Mouse (Mus musculus) monocyte, adult 5-6 weeks (primary cell): Measurements from ENCODE around the gene Rusc2. TPM values are rescaled to one million over a fixed set of nuclear protein-coding genes. Genes with fewer than 3 reads are reported as not detected.

ENCODE experiments used
- ATAC-seq: fragments of 153-309, 156-312 bp; replicated peaks from 2 replicates; pipeline ENCODE4 v1.8.0; 2017; ENCODE audit warnings: mild to moderate bottlenecking; ENCODE audit not compliant: low TSS enrichment, insufficient number of reproducible peaks, severe bottlenecking, poor library complexity, low FRiP score
- total RNA-seq: library from RNA; stranded (forward); fragments of 200-1000, 200-491, 200-594 nt; gene quantifications from 3 replicates; pipeline ENCODE4 v1.2.3, GENCODE M21; 2017

Rusc2 gene
- total RNA-seq, 1 experiment from 2014 or later, result 7.6 TPM

GRCm38 (mm10) chr4:43426487-43426886, 44.7 kb downstream of the Rusc2 start:
- ATAC-seq, result no peak

DNA sequence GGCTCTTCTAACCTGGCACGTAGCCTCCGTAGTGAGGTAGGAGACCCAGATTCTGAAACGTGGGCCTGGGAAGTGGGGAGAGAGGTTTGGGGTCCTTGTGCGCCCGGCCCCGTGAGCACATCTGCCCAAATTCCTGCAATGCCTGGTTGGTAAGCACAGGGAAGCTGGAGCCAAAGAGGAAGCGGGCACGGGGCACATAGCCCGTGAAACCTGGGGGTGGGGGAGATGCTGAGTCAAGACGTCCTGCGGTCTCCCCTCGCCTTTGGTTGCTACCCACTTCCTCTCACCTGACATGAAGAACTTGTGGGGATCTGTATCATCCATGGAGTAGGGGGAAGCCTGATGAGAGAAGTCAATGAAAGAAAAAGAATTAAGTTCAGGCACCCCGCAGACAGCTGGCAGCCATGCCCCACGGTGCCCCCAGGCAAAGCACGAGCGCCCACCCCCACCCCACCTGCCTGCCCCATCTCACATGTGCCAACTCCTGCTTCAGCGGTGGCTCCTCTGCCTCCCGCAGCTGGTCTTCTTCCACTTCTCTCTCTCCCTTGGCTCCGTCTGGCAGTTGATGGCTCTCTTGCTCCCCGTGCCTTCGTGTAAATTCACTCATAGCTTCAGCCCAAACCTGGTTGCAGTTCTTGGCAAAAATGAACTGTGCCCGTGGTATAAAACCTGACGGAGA, 45.9 kb downstream of the Rusc2 start:
- 0 out of 2 replicates have a peak, but pooled peaks have one; percentile 11 for ATAC-seq

DNA sequence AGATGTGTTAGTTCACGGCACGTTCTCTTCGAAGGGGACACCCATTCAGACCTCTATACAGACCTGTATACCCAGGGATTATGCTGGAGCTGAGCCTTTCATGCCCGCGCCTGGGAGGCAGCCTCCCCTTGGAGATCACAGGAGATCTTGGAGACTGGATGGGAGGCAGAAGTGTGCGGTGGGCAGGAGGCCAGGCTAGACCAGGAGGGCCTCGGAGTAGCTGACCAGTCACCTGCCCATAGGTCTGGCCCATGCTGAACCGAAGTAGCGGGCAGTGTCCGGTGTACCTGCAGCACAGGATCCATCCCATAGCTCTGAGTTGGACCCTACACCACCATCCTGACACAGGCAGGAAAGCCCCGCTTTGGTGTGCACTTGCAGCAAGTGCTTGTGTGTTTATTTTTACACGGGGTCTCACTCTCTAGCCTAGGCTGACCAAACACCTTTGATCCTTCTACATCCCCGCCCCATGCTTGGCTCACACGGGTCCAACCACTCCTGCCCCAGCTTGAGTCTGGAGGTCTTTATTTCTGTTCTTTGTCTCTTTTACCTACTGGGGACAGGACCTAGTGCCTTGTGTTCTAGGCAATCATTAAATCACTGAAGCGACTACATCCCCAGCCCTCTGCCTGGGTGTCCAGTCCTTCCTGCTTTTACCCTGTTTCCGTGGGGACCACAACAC, 46.5 kb downstream of the Rusc2 start:
- ATAC-seq, result no peak

DNA sequence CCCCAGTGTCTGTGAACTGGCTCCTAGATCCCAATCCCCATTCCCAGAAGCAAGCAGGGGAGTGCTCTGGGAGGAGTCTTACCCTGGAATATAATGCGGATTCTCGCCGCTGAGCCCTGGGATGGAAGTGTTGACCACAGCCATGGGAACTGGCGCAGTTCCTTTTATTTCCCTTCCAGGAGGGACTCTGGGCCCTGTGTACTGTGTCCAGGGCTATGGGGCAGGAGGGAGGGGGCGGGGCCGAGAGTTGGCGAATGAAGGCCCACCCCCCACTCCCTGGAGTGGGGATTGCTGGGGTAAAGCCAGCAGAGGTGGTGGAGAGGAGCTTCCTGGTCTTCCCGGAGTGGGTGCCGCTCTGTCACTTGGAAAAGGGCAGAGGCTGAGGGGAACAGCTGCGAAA, 47.2 kb downstream of the Rusc2 start, which contains the start of gene Fam166b:
Gene Fam166b (minus strand): TSS at position 189 of the 400 bp plus-strand sequence.
- ATAC-seq, result no peak

GRCm38 (mm10) chr4:43431690-43432089, 49.9 kb downstream of the Rusc2 start:
- 0 out of 2 replicates have a peak, but pooled peaks have one; percentile 59 for ATAC-seq

DNA sequence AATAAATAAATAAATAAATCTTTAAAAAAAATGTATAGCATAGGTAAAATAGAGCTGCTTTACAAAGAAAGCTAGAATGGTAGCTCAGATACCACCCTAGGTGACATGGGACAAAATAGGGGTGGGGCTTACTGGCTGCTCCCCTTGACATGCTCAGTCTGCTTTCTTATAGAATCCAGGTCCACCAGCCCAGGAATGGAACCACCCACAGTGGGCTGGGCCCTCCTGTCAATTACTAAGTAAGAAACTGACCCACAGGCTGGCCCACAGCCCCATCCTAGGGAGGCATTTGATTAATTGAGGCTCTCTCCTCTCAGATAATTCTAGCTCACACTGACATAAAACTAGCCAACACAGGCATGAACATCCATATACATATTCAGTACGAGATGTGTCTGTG, 51.1 kb downstream of the Rusc2 start:
- ATAC-seq, result no peak

- ATAC-seq, result no peak
Measured at GRCm38 (mm10) chr4:43441639-43442038, 59.9 kb downstream of the Rusc2 start, which contains the start of gene Tesk1. TSS of gene Tesk1 (plus strand) at chr4:43441939.

DNA sequence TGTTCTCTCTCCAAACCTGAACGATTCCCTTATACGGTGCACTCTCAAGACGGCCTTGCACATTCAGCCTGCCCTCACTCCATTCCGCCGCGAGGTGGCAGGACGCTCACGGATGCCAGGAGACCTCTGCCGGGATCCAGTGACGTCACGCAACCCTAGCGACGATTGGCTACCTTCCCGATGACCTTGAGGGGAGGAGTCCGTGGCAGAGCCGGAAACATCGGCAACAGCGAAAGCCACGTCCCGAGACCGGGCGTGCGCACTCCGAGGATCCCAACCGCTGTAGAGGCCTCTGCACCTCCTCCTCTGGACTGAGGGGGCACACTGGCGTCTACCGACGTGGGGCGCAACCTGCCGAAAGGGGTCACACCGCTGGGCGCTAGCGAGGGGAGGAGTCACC, 60.3 kb downstream of the Rusc2 start:
- peak; percentile 96 for ATAC-seq

- ATAC-seq, result no peak
Measured at GRCm38 (mm10) chr4:43442456-43443361, 60.9 kb downstream of the Rusc2 start.

GRCm38 (mm10) chr4:43443511-43443910, 61.7 kb downstream of the Rusc2 start:
- no peak for ATAC-seq

GRCm38 (mm10) chr4:43447251-43447650, 65.5 kb downstream of the Rusc2 start:
- ATAC-seq, result no peak

DNA sequence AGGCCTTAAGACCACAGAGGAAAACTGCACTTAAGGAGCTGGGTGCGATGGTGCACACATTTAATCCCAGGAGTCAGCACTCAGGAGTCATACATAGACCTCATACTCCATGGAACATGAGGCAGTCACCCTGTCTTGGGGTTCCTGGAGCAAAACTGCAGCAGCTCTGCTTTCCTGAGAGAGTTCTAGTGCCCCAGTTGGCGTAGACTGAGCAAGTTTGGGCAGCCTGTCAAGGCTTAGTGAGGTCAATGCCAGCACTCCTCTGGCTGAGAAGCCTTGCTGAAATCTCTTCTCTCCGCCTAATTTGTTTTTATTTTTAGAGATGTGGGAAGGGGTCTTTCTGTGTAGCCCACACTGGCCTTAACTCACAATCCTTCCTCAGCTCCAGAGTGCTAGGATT, 66.8 kb downstream of the Rusc2 start:
- ATAC-seq, result no peak

GRCm38 (mm10) chr4:43452315-43452714, 70.5 kb downstream of the Rusc2 start:
- ATAC-seq, result no peak

DNA sequence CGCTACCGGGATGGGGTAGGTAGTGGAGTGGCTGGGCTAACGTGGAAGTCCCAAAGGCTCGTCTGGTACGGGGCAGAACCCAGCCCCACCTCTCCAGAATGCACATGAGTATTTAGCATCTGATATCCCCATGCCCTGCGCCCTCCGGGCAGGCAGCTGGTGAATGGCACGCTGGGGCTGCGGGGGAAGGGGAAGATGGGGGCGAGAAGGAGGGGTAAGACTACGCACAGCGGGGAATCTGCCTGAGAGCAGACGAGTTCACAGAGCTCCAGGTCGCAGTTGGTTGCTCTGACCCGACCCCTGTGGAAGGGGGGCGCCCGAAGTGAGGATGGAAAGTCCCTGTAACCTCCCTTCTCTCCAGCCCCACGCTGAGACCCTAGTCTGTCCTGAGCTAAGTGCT, 71.6 kb downstream of the Rusc2 start:
- no peak for ATAC-seq

- ATAC-seq, result peak; percentile 74
Measured at GRCm38 (mm10) chr4:43454041-43454836, 72.5 kb downstream of the Rusc2 start, which contains the start of gene Cd72. TSS of gene Cd72 (minus strand) at chr4:43454628.

DNA sequence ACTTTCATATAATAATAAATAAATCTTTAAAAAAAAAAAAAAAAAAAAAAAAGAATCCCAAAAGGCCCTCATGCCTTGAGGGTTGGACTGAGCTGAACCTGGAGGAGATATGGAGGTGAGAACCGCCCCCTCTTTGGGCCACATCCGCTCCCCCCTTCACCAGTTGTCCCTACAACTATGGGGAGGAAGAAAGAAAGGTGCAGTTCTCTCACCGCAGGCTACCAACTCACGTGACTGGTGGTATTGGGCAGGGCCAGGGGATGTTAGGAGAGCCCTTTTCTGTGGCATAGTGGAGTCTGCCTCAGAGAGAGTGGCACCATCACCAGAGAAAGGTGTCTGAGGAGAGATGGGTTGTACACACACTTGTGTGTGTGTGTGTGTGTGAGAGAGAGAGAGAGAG, 74.7 kb downstream of the Rusc2 start:
- ATAC-seq, result peak; percentile 37; the same call in 1 of the 2 replicates

- no peak for ATAC-seq
Measured at GRCm38 (mm10) chr4:43457124-43457523, 75.3 kb downstream of the Rusc2 start.

GRCm38 (mm10) chr4:43463102-43463501, 81.3 kb downstream of the Rusc2 start:
- ATAC-seq, result no peak
